Mouse (Mus musculus) stomach, embryonic 14.5 days (tissue): ENCODE measurements at regions not wholly inside any gene's neighbourhood (a gene's known extent, or its start where the extent isn't known, plus 50 kb on each side); places are given as distances from the start of the nearest gene placed in this dataset.

Source experiments
- ATAC-seq: fragments of 200-750 bp; cut with Nextera tagmentation; 2 replicates; pipeline ENCODE4 v1.8.0; 2017; ENCODE audit warnings: low read depth, moderate TSS enrichment; ENCODE audit not compliant: insufficient number of reproducible peaks, insufficient read depth, low FRiP score
- H3K27ac ChIP-seq: fragments of 300-500 bp; sonication (generic); 2 replicates; pipeline ENCODE4 v1.5.1; 2014; ENCODE audit warnings: mild to moderate bottlenecking, low read length, moderate library complexity, mixed read lengths
- H3K27me3 ChIP-seq: fragments of 300-500 bp; sonication (generic); 2 replicates; pipeline ENCODE4 v1.6.1; 2014; ENCODE audit warnings: low read length, control low read depth, mixed read lengths; ENCODE audit not compliant: control insufficient read depth, insufficient read depth
- H3K36me3 ChIP-seq: fragments of 300-500 bp; sonication (generic); 2 replicates; pipeline ENCODE4 v1.6.1; 2014; ENCODE audit warnings: mild to moderate bottlenecking, control low read depth, low read length, moderate library complexity, mixed read lengths; ENCODE audit not compliant: control insufficient read depth, insufficient read depth
- H3K4me1 ChIP-seq: fragments of 300-500 bp; sonication (generic); 2 replicates; pipeline ENCODE4 v1.6.1; 2014; ENCODE audit warnings: low read length, control low read depth, mixed read lengths; ENCODE audit not compliant: control insufficient read depth, insufficient read depth
- H3K4me2 ChIP-seq: fragments of 300-500 bp; sonication (generic); replicated peaks from 2 replicates; pipeline ENCODE4 v1.6.1; 2014; ENCODE audit warnings: low read depth, low read length, control low read depth
- H3K4me3 ChIP-seq: fragments of 300-500 bp; sonication (generic); 2 replicates; pipeline ENCODE4 v1.5.1; 2014; ENCODE audit warnings: low read depth, low read length, control low read depth
- H3K9ac ChIP-seq: fragments of 300-500 bp; sonication (generic); replicated peaks from 2 replicates; pipeline ENCODE4 v1.6.1; 2014; ENCODE audit warnings: low read depth, mild to moderate bottlenecking, control low read depth, low read length, moderate library complexity, mixed read lengths
- H3K9me3 ChIP-seq: fragments of 300-500 bp; sonication (generic); 2 replicates; pipeline ENCODE4 v1.6.1; 2016; ENCODE audit warnings: low read depth, low read length, control low read depth; ENCODE audit not compliant: control insufficient read depth
- WGBS: fragments of 180-500 bp; shearing (Covaris S2); extraction: QIAGEN DNeasy Blood & Tissue Kit; methylation state at CpG from one replicate; pipeline ENCODE4 v1.1.7; 2014; 5-methylcytosine and 5-hydroxymethylcytosine counted together

GRCm38 (mm10) chr11:114234542-114234910, 167.7 kb upstream of the Sdk2 start:
- Histone ChIP-seq H3K27me3 (no peaks in the 10 kb centered on the region), H3K4me2 (no peak overlapping the region), H3K4me3 (no peak overlapping the region), H3K27ac (no peak overlapping the region), H3K4me1 (peaks cover 9% of the 10 kb centered on the region; the same call in 1 of the 2 replicates), H3K9ac (no peak overlapping the region), H3K9me3 (no peaks in the 10 kb centered on the region), H3K36me3 (no peaks in the 10 kb centered on the region)
- no peak for ATAC-seq
- whole genome bisulfite sequencing: 58% methylated on average over 1 of the region's 1 CpGs

- ATAC-seq: no peak
- 80% methylated on average over 19 of the region's 19 CpGs for WGBS
- H3K4me2 ChIP-seq: no peak overlapping the region
- H3K27ac ChIP-seq: no peak overlapping the region
- H3K4me1 ChIP-seq: peaks cover 10% of the 10 kb centered on the region; the same call in 1 of the 2 replicates
- no peak overlapping the region for H3K9ac ChIP-seq
- H3K4me3 ChIP-seq: no peak overlapping the region
- no peaks in the 10 kb centered on the region for H3K27me3 ChIP-seq
- no peaks in the 10 kb centered on the region for H3K36me3 ChIP-seq
- no peaks in the 10 kb centered on the region for H3K9me3 ChIP-seq
Measured at GRCm38 (mm10) chr11:114233636-114234541, 167.0 kb upstream of the Sdk2 start.

GRCm38 (mm10) chr11:114231841-114232240, 165.0 kb upstream of the Sdk2 start:
- no peak for ATAC-seq
- no peak overlapping the region for H3K27ac ChIP-seq
- H3K9ac ChIP-seq: no peak overlapping the region
- no peak overlapping the region for H3K4me3 ChIP-seq
- no peak overlapping the region for H3K4me2 ChIP-seq
- WGBS: 59% methylated on average over 4 of the region's 4 CpGs
- H3K9me3 ChIP-seq: no peaks in the 10 kb centered on the region
- H3K4me1 ChIP-seq: peaks cover 10% of the 10 kb centered on the region; the same call in 1 of the 2 replicates
- H3K27me3 ChIP-seq: no peaks in the 10 kb centered on the region
- no peaks in the 10 kb centered on the region for H3K36me3 ChIP-seq

GRCm38 (mm10) chr11:114229763-114230162, 162.9 kb upstream of the Sdk2 start:
- Histone ChIP-seq H3K4me1 (peaks cover 10% of the 10 kb centered on the region; the same call in 1 of the 2 replicates), H3K27ac (peak overlapping the region; percentile 61; the same call in 1 of the 2 replicates), H3K4me2 (no peak overlapping the region), H3K9ac (no peak overlapping the region), H3K9me3 (no peaks in the 10 kb centered on the region), H3K4me3 (no peak overlapping the region), H3K36me3 (no peaks in the 10 kb centered on the region), H3K27me3 (no peaks in the 10 kb centered on the region)
- ATAC-seq: peak; percentile 39; the same call in 1 of the 2 replicates
- WGBS: 25% methylated on average over 8 of the region's 8 CpGs

- ATAC-seq: no peak
- no peak overlapping the region for H3K9ac ChIP-seq
- 83% methylated on average over 6 of the region's 6 CpGs for WGBS
- no peaks in the 10 kb centered on the region for H3K36me3 ChIP-seq
- peaks cover 10% of the 10 kb centered on the region; the same call in 1 of the 2 replicates for H3K4me1 ChIP-seq
- H3K4me3 ChIP-seq: no peak overlapping the region
- no peaks in the 10 kb centered on the region for H3K27me3 ChIP-seq
- no peaks in the 10 kb centered on the region for H3K9me3 ChIP-seq
- no peak overlapping the region for H3K4me2 ChIP-seq
- H3K27ac ChIP-seq: peak overlapping the region; percentile 61; the same call in 1 of the 2 replicates
Measured at GRCm38 (mm10) chr11:114229196-114229595, 162.3 kb upstream of the Sdk2 start.

GRCm38 (mm10) chr11:114226553-114226952, 159.7 kb upstream of the Sdk2 start:
- H3K27me3 ChIP-seq: no peaks in the 10 kb centered on the region
- peaks cover 5% of the 10 kb centered on the region; the same call in 1 of the 2 replicates for H3K4me1 ChIP-seq
- no peak overlapping the region for H3K27ac ChIP-seq
- no peak overlapping the region for H3K4me2 ChIP-seq
- 0 out of 2 replicates have a peak, but pooled peaks cover 2% of the 10 kb centered on the region for H3K9me3 ChIP-seq
- no peak overlapping the region for H3K4me3 ChIP-seq
- no peak overlapping the region for H3K9ac ChIP-seq
- 81% methylated on average over 13 of the region's 13 CpGs for WGBS
- ATAC-seq: no peak
- no peaks in the 10 kb centered on the region for H3K36me3 ChIP-seq

GRCm38 (mm10) chr11:114224706-114225105, 157.9 kb upstream of the Sdk2 start:
- no peak for ATAC-seq
- no peaks in the 10 kb centered on the region for H3K36me3 ChIP-seq
- H3K4me1 ChIP-seq: peaks cover 2% of the 10 kb centered on the region; the same call in 1 of the 2 replicates
- 0 out of 2 replicates have a peak, but pooled peaks cover 2% of the 10 kb centered on the region for H3K9me3 ChIP-seq
- H3K4me3 ChIP-seq: no peak overlapping the region
- H3K9ac ChIP-seq: no peak overlapping the region
- 97% methylated on average over 2 of the region's 2 CpGs for WGBS
- H3K4me2 ChIP-seq: no peak overlapping the region
- no peak overlapping the region for H3K27ac ChIP-seq
- no peaks in the 10 kb centered on the region for H3K27me3 ChIP-seq

- Histone ChIP-seq H3K27me3 (no peaks in the 10 kb centered on the region), H3K27ac (no peak overlapping the region), H3K36me3 (no peaks in the 10 kb centered on the region), H3K9ac (no peak overlapping the region), H3K4me3 (no peak overlapping the region), H3K4me1 (no peaks in the 10 kb centered on the region), H3K9me3 (0 out of 2 replicates have a peak, but pooled peaks cover 2% of the 10 kb centered on the region), H3K4me2 (no peak overlapping the region)
- 82% methylated on average over 3 of the region's 3 CpGs for whole genome bisulfite sequencing
- no peak for ATAC-seq
Measured at GRCm38 (mm10) chr11:114223061-114223460, 156.2 kb upstream of the Sdk2 start.
